Mouse (Mus musculus): ENCODE measurements around the gene Abhd15. TPM values are rescaled to one million over a fixed set of nuclear protein-coding genes. Genes with fewer than 3 reads are reported as not detected.
A peak's percentile ranks its signal among the peaks of the same experiment; 100 is the strongest.

Abhd15 gene
- polyA plus RNA-seq, 1 experiment from 2014 or later, result 2.6 TPM

GRCm38 (mm10) chr11:77486798-77487197 is 28.1 kb upstream of the Abhd15 start:
- no peaks in the 10 kb centered on the region for H3K36me3 ChIP-seq
- H3K27ac ChIP-seq (replicated peaks), result peak overlapping the region; percentile 95
- no peaks in the 10 kb centered on the region for H3K9me3 ChIP-seq
- H3K4me1 ChIP-seq (replicated peaks), result peaks cover 89% of the 10 kb centered on the region
- 34% methylated on average over 5 of the region's 5 CpGs for WGBS
- peak overlapping the region; percentile 98 for H3K9ac ChIP-seq
- H3K4me2 ChIP-seq, result peak overlapping the region; percentile 84
- no peak for ATAC-seq (ENCODE audit: low read depth)
- no peaks in the 10 kb centered on the region for H3K27me3 ChIP-seq
- H3K4me3 ChIP-seq, result peak overlapping the region; percentile 89

- H3K27ac ChIP-seq (replicated peaks), result peak overlapping the region; percentile 95
- no peaks in the 10 kb centered on the region for H3K9me3 ChIP-seq
- ATAC-seq (ENCODE audit: low read depth), result no peak
- peak overlapping the region; percentile 89 for H3K4me3 ChIP-seq
- peak overlapping the region; percentile 98 for H3K9ac ChIP-seq
- H3K36me3 ChIP-seq, result no peaks in the 10 kb centered on the region
- H3K4me2 ChIP-seq, result peak overlapping the region; percentile 84
- no peaks in the 10 kb centered on the region for H3K27me3 ChIP-seq
- 2% methylated on average over 53 of the region's 55 CpGs for WGBS
- H3K4me1 ChIP-seq (replicated peaks), result peaks cover 79% of the 10 kb centered on the region
These were observed 25.9 kb upstream of the Abhd15 start for GRCm38 (mm10) chr11:77488771-77489581.

- no peaks in the 10 kb centered on the region for H3K9me3 ChIP-seq
- no peaks in the 10 kb centered on the region for H3K36me3 ChIP-seq
- peak within 1 kb of the TSS; percentile 89 for H3K4me3 ChIP-seq
- H3K4me2 ChIP-seq, result peak within 1 kb of the TSS; percentile 84
- peaks cover 79% of the 10 kb centered on the region for H3K4me1 ChIP-seq (replicated peaks)
- no peaks in the 10 kb centered on the region for H3K27me3 ChIP-seq
- under 1% methylated on average over 72 of the region's 87 CpGs for WGBS
- peak within 1 kb of the TSS; percentile 95 for H3K27ac ChIP-seq (replicated peaks)
- H3K9ac ChIP-seq, result peak within 1 kb of the TSS; percentile 98
- ATAC-seq (ENCODE audit: low read depth), result peak; percentile 63
These were observed 25.2 kb upstream of the Abhd15 start, which contains the start of gene Ankrd13b for GRCm38 (mm10) chr11:77489591-77490235. Gene Ankrd13b (minus strand): TSS chr11:77489678.

GRCm38 (mm10) chr11:77490451-77490850 is 24.5 kb upstream of the Abhd15 start:
- Histone ChIP-seq H3K36me3 (no peaks in the 10 kb centered on the region), H3K9ac (peak overlapping the region; percentile 98), H3K4me1 (replicated peaks) (peaks cover 79% of the 10 kb centered on the region), H3K27me3 (no peaks in the 10 kb centered on the region), H3K9me3 (no peaks in the 10 kb centered on the region), H3K4me3 (peak overlapping the region; percentile 89), H3K27ac (replicated peaks) (peak overlapping the region; percentile 95), H3K4me2 (peak overlapping the region; percentile 84)
- WGBS, result 64% methylated on average over 6 of the region's 6 CpGs
- ATAC-seq (ENCODE audit: low read depth), result no peak

GRCm38 (mm10) chr11:77491123-77491501 is 23.8 kb upstream of the Abhd15 start:
- Histone ChIP-seq H3K9ac (peak overlapping the region; percentile 98), H3K4me1 (replicated peaks) (peaks cover 79% of the 10 kb centered on the region), H3K27me3 (no peaks in the 10 kb centered on the region), H3K27ac (replicated peaks) (peak overlapping the region; percentile 95), H3K4me2 (peak overlapping the region; percentile 84), H3K9me3 (no peaks in the 10 kb centered on the region), H3K36me3 (no peaks in the 10 kb centered on the region), H3K4me3 (peak overlapping the region; percentile 89)
- peak; percentile 64 for ATAC-seq (ENCODE audit: low read depth)
- 0% methylated on average over 13 of the region's 13 CpGs for WGBS

GRCm38 (mm10) chr11:77491502-77492291 is 23.2 kb upstream of the Abhd15 start:
- ATAC-seq (ENCODE audit: low read depth), result peak; percentile 51
- Histone ChIP-seq H3K27ac (replicated peaks) (peak overlapping the region; percentile 95), H3K27me3 (no peaks in the 10 kb centered on the region), H3K4me2 (peak overlapping the region; percentile 84), H3K9me3 (no peaks in the 10 kb centered on the region), H3K4me3 (peak overlapping the region; percentile 89), H3K9ac (peak overlapping the region; percentile 98), H3K36me3 (no peaks in the 10 kb centered on the region), H3K4me1 (replicated peaks) (peaks cover 74% of the 10 kb centered on the region)
- WGBS, result under 1% methylated on average over 23 of the region's 23 CpGs

GRCm38 (mm10) chr11:77492311-77492871 is 22.5 kb upstream of the Abhd15 start:
- no peak for ATAC-seq (ENCODE audit: low read depth)
- H3K9ac ChIP-seq, result peak overlapping the region; percentile 98
- 0% methylated on average over 18 of the region's 18 CpGs for WGBS
- H3K4me2 ChIP-seq, result peak overlapping the region; percentile 84
- no peaks in the 10 kb centered on the region for H3K27me3 ChIP-seq
- no peaks in the 10 kb centered on the region for H3K9me3 ChIP-seq
- peaks cover 73% of the 10 kb centered on the region for H3K4me1 ChIP-seq (replicated peaks)
- H3K27ac ChIP-seq (replicated peaks), result peak overlapping the region; percentile 95
- no peaks in the 10 kb centered on the region for H3K36me3 ChIP-seq
- H3K4me3 ChIP-seq, result peak overlapping the region; percentile 89

GRCm38 (mm10) chr11:77492911-77493332 is 22.0 kb upstream of the Abhd15 start:
- no peaks in the 10 kb centered on the region for H3K9me3 ChIP-seq

GRCm38 (mm10) chr11:77493512-77494343 is 21.2 kb upstream of the Abhd15 start, which contains the start of gene Git1:
Gene Git1 (plus strand): TSS chr11:77493562.
- Histone ChIP-seq H3K4me1 (replicated peaks) (peaks cover 73% of the 10 kb centered on the region), H3K27me3 (no peaks in the 10 kb centered on the region), H3K4me2 (peak within 1 kb of the TSS; percentile 89), H3K36me3 (no peaks in the 10 kb centered on the region), H3K9ac (peak within 1 kb of the TSS; percentile 98), H3K4me3 (peak within 1 kb of the TSS; percentile 89), H3K9me3 (no peaks in the 10 kb centered on the region), H3K27ac (replicated peaks) (peak within 1 kb of the TSS; percentile 95)
- under 1% methylated on average over 58 of the region's 74 CpGs for WGBS
- no peak for ATAC-seq (ENCODE audit: low read depth)

More at GRCm38 (mm10) chr11:77492911-77493332, 22.0 kb upstream of the Abhd15 start:
- peak; percentile 59 for ATAC-seq (ENCODE audit: low read depth)
- Histone ChIP-seq H3K4me1 (replicated peaks) (peaks cover 73% of the 10 kb centered on the region), H3K4me2 (peak overlapping the region; percentile 84), H3K36me3 (no peaks in the 10 kb centered on the region), H3K9ac (peak overlapping the region; percentile 98), H3K27ac (replicated peaks) (peak overlapping the region; percentile 95), H3K4me3 (peak overlapping the region; percentile 89), H3K27me3 (no peaks in the 10 kb centered on the region)
- WGBS, result 1% methylated on average over 30 of the region's 32 CpGs

- Histone ChIP-seq H3K27ac (replicated peaks) (peak overlapping the region; percentile 95), H3K4me1 (replicated peaks) (peaks cover 74% of the 10 kb centered on the region), H3K27me3 (no peaks in the 10 kb centered on the region), H3K4me3 (peak overlapping the region; percentile 89), H3K9me3 (no peaks in the 10 kb centered on the region), H3K9ac (peak overlapping the region; percentile 98), H3K36me3 (peaks cover 2% of the 10 kb centered on the region), H3K4me2 (peak overlapping the region; percentile 89)
- WGBS, result 34% methylated on average over 4 of the region's 4 CpGs
- ATAC-seq (ENCODE audit: low read depth), result no peak
These were observed 20.6 kb upstream of the Abhd15 start for GRCm38 (mm10) chr11:77494344-77494676.

GRCm38 (mm10) chr11:77494782-77495181 is 20.1 kb upstream of the Abhd15 start:
- Histone ChIP-seq H3K27me3 (no peaks in the 10 kb centered on the region), H3K4me1 (replicated peaks) (peaks cover 79% of the 10 kb centered on the region), H3K36me3 (peaks cover 6% of the 10 kb centered on the region), H3K4me3 (peak overlapping the region; percentile 89), H3K27ac (replicated peaks) (0 out of 2 replicates have a peak overlapping the region, but pooled peaks have one; percentile 95), H3K9me3 (no peaks in the 10 kb centered on the region), H3K9ac (peak overlapping the region; percentile 98), H3K4me2 (peak overlapping the region; percentile 89)
- 78% methylated on average over 6 of the region's 6 CpGs for WGBS
- no peak for ATAC-seq (ENCODE audit: low read depth)

Data from neural tube, embryonic 13.5 days (tissue).